Mouse (Mus musculus): ENCODE results near the gene Prune2.

DNA sequence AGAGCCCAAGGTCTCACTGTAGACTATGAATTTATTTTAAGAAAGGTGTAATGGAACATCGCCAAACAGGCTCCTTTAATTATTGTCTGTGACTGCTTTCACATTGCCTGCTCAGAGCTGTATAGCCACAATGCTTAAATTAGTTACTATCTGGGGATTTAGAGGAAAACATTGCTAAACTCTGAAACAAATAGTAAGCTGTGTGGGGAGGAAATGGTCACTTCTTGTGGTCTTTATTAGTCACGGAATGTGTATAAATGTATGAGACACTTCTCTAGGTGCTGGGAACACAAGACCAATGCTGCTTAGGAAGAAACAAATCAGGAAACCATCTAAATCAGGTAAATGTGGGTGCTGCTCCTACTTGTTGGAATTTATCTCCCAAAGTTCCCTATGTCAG is 317.1 kb downstream of the Prune2 start:
- TF ChIP-seq CTCF (conservative IDR thresholded peaks at IDR 0.05; ENCODE audit: low read length), result no peak
- TF ChIP-seq POU5F1 (IDR thresholded peaks at IDR 0.05; ENCODE audit: borderline replicate concordance, low read length), result no peak
- no peak for TF ChIP-seq NANOG (IDR thresholded peaks at IDR 0.05; ENCODE audit: borderline replicate concordance, low read length)
